Mouse (Mus musculus): Measurements from ENCODE around the gene Ccdc182. TPM values are rescaled to one million over a fixed set of nuclear protein-coding genes. Genes with fewer than 3 reads are reported as not detected.
A peak's percentile ranks its signal among the peaks of the same experiment; 100 is the strongest.

The Ccdc182 gene
- polyA plus RNA-seq, 1 experiment from 2014 or later, result not detected

DNA sequence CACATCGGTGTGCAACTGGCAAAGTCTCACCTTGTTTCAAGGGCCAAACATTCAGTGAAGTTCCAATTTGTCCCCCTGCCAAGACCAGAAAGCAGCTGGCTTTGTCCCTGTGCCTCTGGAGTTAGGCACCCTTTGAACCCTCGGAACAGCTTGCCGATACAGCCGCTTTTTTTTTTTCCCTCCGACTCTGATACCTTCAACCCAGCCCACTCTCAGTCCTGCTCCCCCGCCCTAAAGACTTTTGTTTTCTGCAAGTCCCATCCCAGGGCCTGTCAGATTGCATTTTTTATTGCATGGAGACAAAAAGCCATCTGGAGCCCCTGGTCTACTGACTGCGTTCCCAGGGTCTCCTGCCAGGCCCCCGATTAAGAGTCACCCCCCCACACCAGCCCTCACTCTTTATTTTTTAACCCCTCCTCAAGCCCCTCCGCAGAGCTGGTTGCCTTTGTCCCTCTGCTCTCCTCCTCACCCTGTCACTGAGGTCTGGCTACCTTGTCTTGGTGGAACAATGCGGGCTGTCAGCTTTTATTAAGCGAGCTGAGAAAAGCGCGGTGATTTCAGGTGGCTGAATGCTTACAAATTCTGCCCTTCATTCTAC, 18.9 kb upstream of the Ccdc182 start:
- Histone ChIP-seq H3K36me3 (ENCODE audit: control insufficient read depth, insufficient read depth, low read length) (no peaks in the 10 kb centered on the region), H3K4me2 (replicated peaks; ENCODE audit: low read depth, low read length) (peak overlapping the region; percentile 27), H3K4me1 (ENCODE audit: control insufficient read depth, insufficient read depth, low read length) (peaks cover 10% of the 10 kb centered on the region), H3K27ac (ENCODE audit: low read length) (no peak overlapping the region), H3K9ac (replicated peaks; ENCODE audit: low read depth, low read length) (no peak overlapping the region), H3K4me3 (ENCODE audit: low read depth, low read length) (no peak overlapping the region), H3K27me3 (ENCODE audit: control insufficient read depth, insufficient read depth, low read length) (no peaks in the 10 kb centered on the region), H3K9me3 (ENCODE audit: control insufficient read depth, low read depth, low read length) (no peaks in the 10 kb centered on the region)
- no peak for ATAC-seq (ENCODE audit: insufficient number of reproducible peaks, insufficient read depth, low FRiP score, low read depth)
- 22% methylated on average over 13 of the region's 13 CpGs for WGBS

DNA sequence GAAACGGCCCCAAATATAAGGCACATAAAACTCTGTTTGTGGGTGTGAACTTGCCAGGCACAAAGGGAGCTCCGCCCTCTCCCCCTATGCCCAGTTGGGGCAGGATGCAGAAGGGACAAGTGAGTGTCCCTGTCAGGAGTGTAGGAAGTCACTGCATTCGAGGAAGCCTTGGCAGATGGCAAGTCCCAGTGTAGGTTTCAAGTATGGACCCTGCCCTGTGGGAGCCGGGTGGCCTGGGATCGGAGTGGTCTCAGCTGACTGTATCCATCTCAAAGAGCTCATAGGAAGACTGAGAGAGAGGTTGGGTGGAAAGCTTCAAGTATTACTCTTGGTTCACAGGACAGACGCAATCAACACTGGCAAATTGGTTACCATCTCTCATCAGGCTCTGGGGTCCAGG, 17.9 kb upstream of the Ccdc182 start:
- ATAC-seq (ENCODE audit: insufficient number of reproducible peaks, insufficient read depth, low FRiP score, low read depth), result no peak
- 73% methylated on average over 6 of the region's 6 CpGs for WGBS
- H3K36me3 ChIP-seq (ENCODE audit: control insufficient read depth, insufficient read depth, low read length), result no peaks in the 10 kb centered on the region
- no peak overlapping the region for H3K4me3 ChIP-seq (ENCODE audit: low read depth, low read length)
- no peaks in the 10 kb centered on the region for H3K27me3 ChIP-seq (ENCODE audit: control insufficient read depth, insufficient read depth, low read length)
- no peaks in the 10 kb centered on the region for H3K9me3 ChIP-seq (ENCODE audit: control insufficient read depth, low read depth, low read length)
- no peak overlapping the region for H3K4me2 ChIP-seq (replicated peaks; ENCODE audit: low read depth, low read length)
- H3K27ac ChIP-seq (ENCODE audit: low read length), result no peak overlapping the region
- H3K9ac ChIP-seq (replicated peaks; ENCODE audit: low read depth, low read length), result no peak overlapping the region
- H3K4me1 ChIP-seq (ENCODE audit: control insufficient read depth, insufficient read depth, low read length), result peaks cover 10% of the 10 kb centered on the region

- Histone ChIP-seq H3K36me3 (ENCODE audit: control insufficient read depth, insufficient read depth, low read length) (no peaks in the 10 kb centered on the region), H3K4me3 (ENCODE audit: low read depth, low read length) (no peak overlapping the region), H3K4me1 (ENCODE audit: control insufficient read depth, insufficient read depth, low read length) (peaks cover 10% of the 10 kb centered on the region), H3K27me3 (ENCODE audit: control insufficient read depth, insufficient read depth, low read length) (no peaks in the 10 kb centered on the region), H3K4me2 (replicated peaks; ENCODE audit: low read depth, low read length) (no peak overlapping the region), H3K9ac (replicated peaks; ENCODE audit: low read depth, low read length) (no peak overlapping the region), H3K27ac (ENCODE audit: low read length) (no peak overlapping the region), H3K9me3 (ENCODE audit: control insufficient read depth, low read depth, low read length) (no peaks in the 10 kb centered on the region)
- no peak for ATAC-seq (ENCODE audit: insufficient number of reproducible peaks, insufficient read depth, low FRiP score, low read depth)
- 55% methylated on average over 19 of the region's 19 CpGs for WGBS
Measured at GRCm38 (mm10) chr11:88276534-88277308, 17.1 kb upstream of the Ccdc182 start.

DNA sequence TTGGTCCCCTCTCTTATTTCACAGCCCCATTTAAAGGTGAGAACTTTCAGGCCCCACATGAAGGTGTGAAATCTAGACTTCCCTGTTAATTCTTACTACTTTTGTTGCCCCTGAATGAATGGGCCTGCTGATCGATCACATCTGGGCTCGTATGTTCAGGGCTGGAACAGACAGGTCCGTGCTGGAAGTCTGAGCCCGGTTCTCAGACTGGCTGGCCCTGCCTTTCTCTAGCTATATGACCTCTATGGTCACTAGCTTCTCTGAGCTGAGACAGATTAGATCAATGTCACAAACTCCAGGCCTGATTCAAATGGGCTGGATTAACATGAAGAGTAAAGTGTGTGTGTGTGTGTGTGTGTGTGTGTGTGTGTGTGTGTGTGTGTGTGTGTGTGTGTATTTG, 14.9 kb upstream of the Ccdc182 start:
- ATAC-seq (ENCODE audit: insufficient number of reproducible peaks, insufficient read depth, low FRiP score, low read depth), result no peak
- WGBS, result 43% methylated on average over 4 of the region's 4 CpGs
- Histone ChIP-seq H3K9me3 (ENCODE audit: control insufficient read depth, low read depth, low read length) (no peaks in the 10 kb centered on the region), H3K27me3 (ENCODE audit: control insufficient read depth, insufficient read depth, low read length) (no peaks in the 10 kb centered on the region), H3K36me3 (ENCODE audit: control insufficient read depth, insufficient read depth, low read length) (no peaks in the 10 kb centered on the region), H3K4me2 (replicated peaks; ENCODE audit: low read depth, low read length) (no peak overlapping the region), H3K9ac (replicated peaks; ENCODE audit: low read depth, low read length) (no peak overlapping the region), H3K4me3 (ENCODE audit: low read depth, low read length) (no peak overlapping the region), H3K4me1 (ENCODE audit: control insufficient read depth, insufficient read depth, low read length) (peaks cover 10% of the 10 kb centered on the region), H3K27ac (ENCODE audit: low read length) (no peak overlapping the region)

DNA sequence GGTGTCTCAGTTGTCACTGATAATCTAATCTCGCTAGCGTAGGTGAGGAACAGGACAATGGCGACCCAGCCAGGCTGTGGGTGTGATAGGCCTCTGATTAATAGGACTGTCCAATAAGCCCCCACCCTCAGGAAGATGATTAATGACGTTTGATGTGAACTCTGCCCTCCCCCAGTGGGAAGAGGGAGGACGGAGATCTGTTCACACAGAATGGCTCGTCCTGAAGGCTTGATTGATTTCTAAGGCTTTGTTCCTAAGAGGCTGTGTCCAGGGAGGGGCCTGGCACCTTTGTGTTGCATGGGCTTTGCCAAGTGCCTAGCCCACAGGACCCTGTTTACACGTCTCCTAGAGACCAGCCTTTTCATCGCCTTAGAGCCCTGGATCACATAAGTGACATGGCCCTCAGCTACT, 13.4 kb upstream of the Ccdc182 start:
- Histone ChIP-seq H3K27ac (ENCODE audit: low read length) (no peak overlapping the region), H3K4me2 (replicated peaks; ENCODE audit: low read depth, low read length) (no peak overlapping the region), H3K9me3 (ENCODE audit: control insufficient read depth, low read depth, low read length) (no peaks in the 10 kb centered on the region), H3K4me1 (ENCODE audit: control insufficient read depth, insufficient read depth, low read length) (peaks cover 5% of the 10 kb centered on the region), H3K9ac (replicated peaks; ENCODE audit: low read depth, low read length) (no peak overlapping the region), H3K36me3 (ENCODE audit: control insufficient read depth, insufficient read depth, low read length) (no peaks in the 10 kb centered on the region), H3K27me3 (ENCODE audit: control insufficient read depth, insufficient read depth, low read length) (no peaks in the 10 kb centered on the region), H3K4me3 (ENCODE audit: low read depth, low read length) (no peak overlapping the region)
- no peak for ATAC-seq (ENCODE audit: insufficient number of reproducible peaks, insufficient read depth, low FRiP score, low read depth)
- 26% methylated on average over 8 of the region's 8 CpGs for WGBS

- Histone ChIP-seq H3K4me1 (ENCODE audit: control insufficient read depth, insufficient read depth, low read length) (no peaks in the 10 kb centered on the region; the same call in 1 of the 2 replicates), H3K27me3 (ENCODE audit: control insufficient read depth, insufficient read depth, low read length) (no peaks in the 10 kb centered on the region), H3K9me3 (ENCODE audit: control insufficient read depth, low read depth, low read length) (no peaks in the 10 kb centered on the region), H3K4me2 (replicated peaks; ENCODE audit: low read depth, low read length) (no peak overlapping the region), H3K27ac (ENCODE audit: low read length) (no peak overlapping the region), H3K9ac (replicated peaks; ENCODE audit: low read depth, low read length) (no peak overlapping the region), H3K36me3 (ENCODE audit: control insufficient read depth, insufficient read depth, low read length) (no peaks in the 10 kb centered on the region), H3K4me3 (ENCODE audit: low read depth, low read length) (no peak overlapping the region)
- no peak for ATAC-seq (ENCODE audit: insufficient number of reproducible peaks, insufficient read depth, low FRiP score, low read depth)
- 68% methylated on average over 8 of the region's 8 CpGs for WGBS
Measured at GRCm38 (mm10) chr11:88281428-88282119, 12.3 kb upstream of the Ccdc182 start.

DNA sequence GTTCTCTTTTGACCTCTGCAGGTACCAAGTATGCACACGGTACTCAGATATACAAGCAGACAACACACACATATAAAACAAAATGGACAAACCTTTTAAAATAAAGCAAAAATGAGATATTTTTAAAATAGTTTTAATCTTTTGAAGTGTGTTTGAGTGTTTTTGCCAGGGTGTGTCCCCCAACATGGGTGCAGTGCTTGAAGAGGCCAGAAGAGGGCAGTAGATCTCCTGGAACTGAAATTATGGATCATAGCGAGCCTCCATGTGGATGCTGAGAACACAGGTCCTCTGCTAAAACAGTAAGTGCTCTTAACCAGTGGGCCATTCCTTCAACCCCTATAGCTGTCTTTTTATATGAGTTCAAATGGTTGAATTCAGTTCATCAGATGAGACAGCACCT, 11.3 kb upstream of the Ccdc182 start:
- 93% methylated on average over 2 of the region's 2 CpGs for WGBS
- no peaks in the 10 kb centered on the region; the same call in 1 of the 2 replicates for H3K4me1 ChIP-seq (ENCODE audit: control insufficient read depth, insufficient read depth, low read length)
- H3K4me3 ChIP-seq (ENCODE audit: low read depth, low read length), result no peak overlapping the region
- H3K9me3 ChIP-seq (ENCODE audit: control insufficient read depth, low read depth, low read length), result no peaks in the 10 kb centered on the region
- H3K36me3 ChIP-seq (ENCODE audit: control insufficient read depth, insufficient read depth, low read length), result no peaks in the 10 kb centered on the region
- H3K27me3 ChIP-seq (ENCODE audit: control insufficient read depth, insufficient read depth, low read length), result no peaks in the 10 kb centered on the region
- no peak for ATAC-seq (ENCODE audit: insufficient number of reproducible peaks, insufficient read depth, low FRiP score, low read depth)
- no peak overlapping the region for H3K4me2 ChIP-seq (replicated peaks; ENCODE audit: low read depth, low read length)
- no peak overlapping the region for H3K27ac ChIP-seq (ENCODE audit: low read length)
- no peak overlapping the region for H3K9ac ChIP-seq (replicated peaks; ENCODE audit: low read depth, low read length)

GRCm38 (mm10) chr11:88286019-88286418, 7.8 kb upstream of the Ccdc182 start:
- H3K4me3 ChIP-seq (ENCODE audit: low read depth, low read length), result no peak overlapping the region
- no peaks in the 10 kb centered on the region for H3K9me3 ChIP-seq (ENCODE audit: control insufficient read depth, low read depth, low read length)
- no peak overlapping the region for H3K4me2 ChIP-seq (replicated peaks; ENCODE audit: low read depth, low read length)
- ATAC-seq (ENCODE audit: insufficient number of reproducible peaks, insufficient read depth, low FRiP score, low read depth), result no peak
- no peaks in the 10 kb centered on the region; the same call in 1 of the 2 replicates for H3K4me1 ChIP-seq (ENCODE audit: control insufficient read depth, insufficient read depth, low read length)
- H3K36me3 ChIP-seq (ENCODE audit: control insufficient read depth, insufficient read depth, low read length), result no peaks in the 10 kb centered on the region
- no peak overlapping the region for H3K27ac ChIP-seq (ENCODE audit: low read length)
- H3K27me3 ChIP-seq (ENCODE audit: control insufficient read depth, insufficient read depth, low read length), result no peaks in the 10 kb centered on the region
- WGBS, result 51% methylated on average over 8 of the region's 8 CpGs
- no peak overlapping the region for H3K9ac ChIP-seq (replicated peaks; ENCODE audit: low read depth, low read length)
